Mouse (Mus musculus): ENCODE results near the gene Dcun1d3. TPM values are rescaled to one million over a fixed set of nuclear protein-coding genes. Genes with fewer than 3 reads are reported as not detected.

Gene Dcun1d3
- total RNA-seq, 2 experiments from 2014 or later = 16.8 to 25.3 TPM

GRCm38 (mm10) chr7:119847396-119847795 is 48.7 kb downstream of the Dcun1d3 start:
- intact Hi-C loops (cut with DNase I) = loop anchor here (5.0 kb wide), 2 partner anchors 210 to 250 kb away; partner anchors contain the start of gene Dnah3
- H3K4me3 ChIP-seq = no peak overlapping the region
- DNase-seq = no peak
- H3K27ac ChIP-seq = no peak overlapping the region
- no peak for TF ChIP-seq CTCF (IDR thresholded peaks at IDR 0.05)

DNA sequence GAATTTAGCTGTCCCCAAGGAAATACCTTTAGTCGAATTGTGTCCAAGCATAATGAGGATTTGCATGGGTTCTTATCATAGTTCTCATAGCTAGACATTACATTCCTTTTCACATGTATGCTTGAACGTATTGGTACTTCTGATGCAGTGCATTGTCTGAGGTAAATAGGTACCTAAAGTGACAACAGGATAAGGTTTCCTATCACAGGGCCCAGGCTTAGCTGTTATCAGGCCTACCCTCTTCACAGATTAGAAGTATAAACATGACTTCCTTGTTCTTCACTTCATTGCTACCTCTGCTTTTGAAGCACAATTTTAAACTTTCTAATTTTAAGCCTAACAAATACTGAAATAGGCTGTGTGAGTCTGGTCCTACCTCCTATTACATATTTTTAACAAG is 50.6 kb downstream of the Dcun1d3 start:
- intact Hi-C loops (cut with DNase I) = loop anchor here (5.0 kb wide), 2 partner anchors 212 to 252 kb away; partner anchors contain the start of gene Dnah3
- Histone ChIP-seq H3K4me3 (no peak overlapping the region), H3K27ac (no peak overlapping the region)
- no peak for TF ChIP-seq CTCF (IDR thresholded peaks at IDR 0.05)
- no peak for DNase-seq

DNA sequence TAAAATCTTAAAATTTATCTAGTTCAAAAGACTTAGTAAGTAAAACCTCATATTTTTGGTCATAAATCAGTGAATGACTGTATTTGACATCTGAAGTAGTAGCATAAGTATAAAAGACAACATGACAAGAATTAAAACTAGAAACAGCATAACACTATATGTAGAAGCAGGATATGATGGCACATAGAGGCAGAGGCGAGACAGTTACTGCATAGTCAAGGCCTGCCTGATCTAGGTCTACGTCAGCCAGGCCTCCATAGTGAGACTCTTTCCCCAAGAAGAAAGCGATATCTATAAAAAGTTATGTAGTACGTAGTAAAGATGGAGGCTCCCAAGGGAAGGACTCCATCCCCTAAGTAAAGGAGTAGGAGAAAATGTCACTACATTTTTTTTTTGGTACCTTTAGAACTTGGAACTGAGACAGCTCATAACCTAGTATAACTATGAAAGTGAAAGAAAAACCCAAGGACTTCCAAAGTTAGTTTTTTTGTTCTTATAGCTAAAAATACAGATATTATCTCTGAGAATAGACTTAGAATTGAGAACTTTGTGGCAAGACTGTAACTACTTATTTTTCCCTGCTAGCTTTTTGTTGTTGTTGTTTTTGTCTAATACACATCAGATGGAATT is 54.2 kb downstream of the Dcun1d3 start:
- intact Hi-C loops (cut with DNase I) = no loop called here

DNA sequence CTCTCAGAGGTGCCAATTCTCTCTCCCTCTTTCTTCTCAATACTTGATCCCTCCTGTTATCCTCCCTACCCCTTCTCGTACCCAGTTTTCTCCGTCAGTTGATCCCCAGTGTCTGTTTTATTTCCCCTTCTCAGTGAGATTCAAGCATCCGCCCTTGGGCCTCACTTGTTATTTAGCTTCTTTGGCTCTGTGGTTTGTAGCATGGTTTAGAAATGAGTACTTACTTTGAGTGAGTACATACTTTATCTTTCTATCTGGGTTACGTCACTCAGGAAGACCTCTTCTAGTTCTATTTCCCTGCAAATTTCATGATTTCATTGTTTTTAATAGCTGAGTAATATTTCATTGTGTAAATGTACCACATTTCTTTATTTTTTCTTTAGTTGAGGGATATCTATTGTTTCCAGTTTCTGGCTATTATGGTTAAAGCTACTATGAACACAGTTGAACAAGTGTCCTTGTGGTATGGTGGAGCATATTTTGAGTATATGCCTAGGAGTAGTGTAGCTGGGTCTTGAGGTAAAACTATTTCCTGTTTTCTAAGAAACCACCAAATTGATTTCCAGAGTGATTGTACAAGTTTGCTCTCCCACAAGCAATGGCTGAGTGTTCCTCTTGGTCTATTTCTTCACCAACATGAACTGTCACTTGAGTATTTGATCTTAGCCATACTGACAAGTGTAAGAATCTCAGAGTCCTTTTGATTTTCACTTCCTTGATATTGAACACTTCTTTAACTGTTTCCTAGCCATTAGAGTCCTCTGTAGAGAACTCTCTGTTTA is 59.9 kb downstream of the Dcun1d3 start:
- TF ChIP-seq CTCF (IDR thresholded peaks at IDR 0.05) = no peak
- Histone ChIP-seq H3K4me3 (no peak overlapping the region), H3K27ac (no peak overlapping the region)
- no peak for DNase-seq
- intact Hi-C loops (cut with DNase I) = no loop called here

More for the DNA sequence above, 54.2 kb downstream of the Dcun1d3 start:
- H3K4me3 ChIP-seq = no peak overlapping the region
- DNase-seq = no peak
- H3K27ac ChIP-seq = no peak overlapping the region
- TF ChIP-seq CTCF (IDR thresholded peaks at IDR 0.05) = no peak

DNA sequence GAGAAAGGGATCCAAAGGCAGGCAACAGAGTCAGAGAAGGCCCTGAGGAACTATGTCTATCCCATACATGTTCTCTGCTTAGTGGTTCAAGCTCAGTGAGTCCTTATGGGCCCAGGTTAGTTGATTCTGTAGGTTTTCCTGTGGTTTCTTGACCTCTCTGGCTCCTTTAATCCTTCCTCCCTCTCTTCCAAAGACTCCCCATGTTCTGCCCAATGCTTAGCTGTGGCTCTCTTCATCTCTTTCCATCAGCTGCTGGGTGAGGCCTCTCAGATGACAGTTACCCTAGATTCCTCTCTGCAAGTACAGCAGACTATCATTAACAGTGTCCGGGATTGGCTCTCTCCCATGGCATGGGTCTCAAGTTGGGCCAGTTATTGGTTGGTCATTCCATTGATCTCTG is 60.7 kb downstream of the Dcun1d3 start:
- no peak overlapping the region for H3K4me3 ChIP-seq
- no peak for TF ChIP-seq CTCF (IDR thresholded peaks at IDR 0.05)
- intact Hi-C loops (cut with DNase I) = no loop called here
- no peak for DNase-seq
- H3K27ac ChIP-seq = no peak overlapping the region

DNA sequence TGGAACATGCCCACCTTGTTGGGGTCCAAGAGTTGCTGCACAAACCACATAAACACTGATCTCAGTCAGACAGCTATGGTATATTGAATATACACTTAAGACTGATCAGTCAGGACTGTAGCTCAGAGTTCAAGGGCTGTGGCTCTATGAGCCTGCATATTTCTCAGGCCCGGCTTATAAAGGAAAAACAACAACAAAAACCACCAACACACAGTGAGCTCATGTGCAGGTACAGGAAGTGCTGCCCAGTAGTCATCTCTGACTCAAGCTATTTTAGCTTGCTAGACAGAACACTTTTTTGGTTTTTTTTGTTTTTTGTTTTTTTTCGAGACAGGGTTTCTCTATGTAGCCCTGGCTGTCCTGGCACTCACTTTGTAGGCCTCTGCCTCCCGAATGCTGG is 87.4 kb downstream of the Dcun1d3 start:
- no peak for TF ChIP-seq CTCF (IDR thresholded peaks at IDR 0.05)
- H3K4me3 ChIP-seq = no peak overlapping the region
- intact Hi-C loops (cut with DNase I) = no loop called here
- H3K27ac ChIP-seq = no peak overlapping the region
- DNase-seq = no peak

DNA sequence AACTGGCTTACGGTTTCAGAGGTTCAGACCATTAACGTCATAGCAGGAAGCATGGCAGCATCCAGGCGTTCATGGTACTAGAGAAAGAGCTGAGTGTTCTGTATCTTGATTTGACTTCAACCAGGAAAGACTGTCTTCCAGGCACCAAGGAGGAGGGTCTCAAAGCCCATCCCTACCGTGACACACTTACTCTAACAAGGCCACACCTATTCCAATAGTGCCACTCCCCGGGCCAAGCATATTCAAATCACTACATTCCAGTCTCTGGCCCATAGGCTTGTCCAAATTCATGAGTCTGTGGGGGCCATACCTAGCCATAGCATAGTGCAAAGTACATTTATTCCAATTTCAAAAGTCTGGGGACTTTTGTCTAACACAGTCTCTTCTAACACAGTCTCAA is 88.7 kb downstream of the Dcun1d3 start:
- H3K4me3 ChIP-seq = no peak overlapping the region
- intact Hi-C loops (cut with DNase I) = no loop called here
- DNase-seq = no peak
- no peak overlapping the region for H3K27ac ChIP-seq
- TF ChIP-seq CTCF (IDR thresholded peaks at IDR 0.05) = no peak

Other genes starting within 250 kb of the Dcun1d3 start
- not detected for gene Acsm4, start 206.3 kb downstream of the Dcun1d3 start, total RNA-seq (2021)
- 10 to 100 TPM; 18.3 to 18.4 TPM for gene Thumpd1, start 175.5 kb downstream of the Dcun1d3 start, total RNA-seq (2021)
- gene Acsm3, start 135.4 kb downstream of the Dcun1d3 start, total RNA-seq (2021) = under 1 TPM; 0.31 to 0.66 TPM
- under 1 TPM; 0.64 to 0.71 TPM for gene Rexo5, start 102.3 kb downstream of the Dcun1d3 start, total RNA-seq (2021)
- gene Eri2, start 102.2 kb downstream of the Dcun1d3 start, total RNA-seq (2021) = 1 to 10 TPM; 1.0 to 1.2 TPM
- gene Lyrm1, start 437 bp downstream of the Dcun1d3 start, total RNA-seq (2021) = 10 to 100 TPM; 11.8 to 12.8 TPM
- under 1 TPM; 0.13 to 0.14 TPM for gene Dnah3, start 199.0 kb upstream of the Dcun1d3 start, total RNA-seq (2021)
- gene Tmem159, start 206.1 kb upstream of the Dcun1d3 start, total RNA-seq (2021) = 10 to 100 TPM in 1 of 2 experiments, 1 to 10 TPM in 1; 9.7 to 11.4 TPM
- gene Zp2, start 249.0 kb upstream of the Dcun1d3 start, total RNA-seq (2021) = under 1 TPM; 0.31 to 0.78 TPM

All from gastrocnemius, adult 2 months (tissue).